Mouse (Mus musculus): ENCODE data around the gene Sigirr. TPM values are rescaled to one million over a fixed set of nuclear protein-coding genes. Genes with fewer than 3 reads are reported as not detected.

Gene Sigirr
- 2.2 and 2.3 TPM in 2 replicates for polyA plus RNA-seq (2016; fragmentation: Nextera tagmentation; extraction: Ambion mirVana)

DNA sequence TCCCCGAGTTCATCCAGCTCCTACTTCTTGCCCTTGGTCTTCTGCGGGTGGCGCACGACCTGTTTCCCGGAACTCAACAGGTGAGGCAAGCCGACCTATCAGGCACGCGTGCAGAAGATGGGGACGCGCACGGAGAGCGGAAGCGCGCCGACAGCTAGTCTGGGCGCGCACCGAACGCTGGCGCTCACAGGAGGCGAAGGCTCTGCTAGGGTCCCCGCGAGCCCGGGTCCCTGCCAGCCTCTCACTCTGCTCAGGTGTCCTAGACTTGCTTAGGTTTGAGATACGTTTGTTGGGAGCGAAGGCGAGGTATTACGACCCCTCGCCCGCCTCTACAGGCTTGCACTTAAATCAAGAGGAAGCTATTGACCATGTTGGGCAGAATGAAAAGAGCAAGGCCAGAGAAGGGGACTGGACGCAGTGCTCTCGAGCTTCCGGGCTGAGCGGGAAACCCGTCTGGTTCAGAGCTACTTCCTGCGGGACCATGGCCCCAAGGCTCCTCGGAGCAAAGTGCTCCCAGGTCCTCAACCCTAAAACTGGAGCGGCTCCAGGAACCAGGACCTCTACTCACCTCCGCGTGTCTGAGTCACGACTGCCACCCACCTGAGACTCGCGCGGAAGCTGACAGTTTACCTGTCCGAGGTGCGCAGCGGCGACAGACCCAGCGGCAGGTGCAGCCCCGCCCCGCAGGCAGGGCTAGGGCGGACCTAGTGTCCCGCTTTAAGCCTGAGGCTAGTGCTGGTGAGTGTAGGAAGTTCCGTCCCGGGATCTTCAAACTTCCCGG lies at the start of gene Sigirr:
Sigirr (minus strand) TSS at position 662 of the 781 bp plus-strand sequence.
- Histone ChIP-seq H3K9me3 (no peaks in the 10 kb centered on the region), H3K4me3 (peak within 1 kb of the TSS; percentile 58), H3K4me1 (peaks cover 20% of the 10 kb centered on the region), H3K36me3 (replicated peaks) (no peaks in the 10 kb centered on the region), H3K27me3 (replicated peaks; ENCODE audit: low read depth, poor library complexity, severe bottlenecking) (peaks cover 80% of the 10 kb centered on the region), H3K27ac (replicated peaks) (peak within 1 kb of the TSS; percentile 7)
- DNase-seq (ENCODE audit: low spot score), result peak; percentile 61
- 1% methylated on average over 56 of the region's 56 CpGs for WGBS

DNA sequence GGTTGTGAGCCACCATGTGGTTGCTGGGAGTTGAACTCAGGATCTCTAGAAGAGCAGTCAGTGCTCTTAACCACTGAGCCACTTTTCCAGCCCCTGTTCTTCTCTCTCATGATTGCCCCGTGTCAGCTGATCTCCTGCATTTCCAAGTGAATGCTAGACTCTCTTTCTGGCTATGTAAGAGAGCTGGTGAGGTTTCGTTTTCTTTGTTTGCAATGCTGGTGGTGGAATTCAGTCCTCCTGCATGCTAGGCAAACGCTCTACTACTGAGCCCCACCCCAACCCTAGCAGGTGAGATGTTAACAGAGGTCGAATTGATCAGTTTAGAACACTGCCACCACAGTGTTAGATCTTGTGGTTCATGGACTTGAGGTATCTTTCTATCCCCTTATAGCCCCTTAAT lies 48.3 kb upstream of the Sigirr start:
- 78% methylated on average over 4 of the region's 4 CpGs for WGBS
- Histone ChIP-seq H3K36me3 (replicated peaks) (peaks cover 88% of the 10 kb centered on the region), H3K4me1 (no peaks in the 10 kb centered on the region), H3K4me3 (no peak overlapping the region), H3K9me3 (no peaks in the 10 kb centered on the region), H3K27ac (replicated peaks) (no peak overlapping the region), H3K27me3 (replicated peaks; ENCODE audit: low read depth, poor library complexity, severe bottlenecking) (no peaks in the 10 kb centered on the region)
- DNase-seq (ENCODE audit: low spot score), result no peak

DNA sequence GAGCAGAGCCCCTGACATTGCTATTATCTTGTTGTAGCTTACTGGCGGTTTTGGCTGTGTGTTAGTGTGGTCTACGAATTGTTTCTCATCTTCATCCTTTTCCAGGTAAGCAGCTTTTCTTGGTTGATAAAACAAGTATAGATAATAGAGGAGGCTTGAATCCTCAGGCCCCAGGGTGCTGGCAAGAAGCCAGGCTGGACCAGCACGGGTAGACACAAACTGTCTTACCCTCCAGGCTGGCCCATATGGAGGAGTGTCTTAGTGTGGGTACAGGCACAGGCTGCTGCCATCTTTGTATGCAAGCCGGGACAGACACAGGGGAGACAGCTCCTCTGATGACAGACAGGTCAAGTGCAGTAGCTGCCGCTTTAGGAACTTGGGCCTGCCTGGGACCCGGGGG lies 46.7 kb upstream of the Sigirr start:
- no peak for DNase-seq (ENCODE audit: low spot score)
- 87% methylated on average over 6 of the region's 6 CpGs for WGBS
- peaks cover 87% of the 10 kb centered on the region for H3K36me3 ChIP-seq (replicated peaks)

DNA sequence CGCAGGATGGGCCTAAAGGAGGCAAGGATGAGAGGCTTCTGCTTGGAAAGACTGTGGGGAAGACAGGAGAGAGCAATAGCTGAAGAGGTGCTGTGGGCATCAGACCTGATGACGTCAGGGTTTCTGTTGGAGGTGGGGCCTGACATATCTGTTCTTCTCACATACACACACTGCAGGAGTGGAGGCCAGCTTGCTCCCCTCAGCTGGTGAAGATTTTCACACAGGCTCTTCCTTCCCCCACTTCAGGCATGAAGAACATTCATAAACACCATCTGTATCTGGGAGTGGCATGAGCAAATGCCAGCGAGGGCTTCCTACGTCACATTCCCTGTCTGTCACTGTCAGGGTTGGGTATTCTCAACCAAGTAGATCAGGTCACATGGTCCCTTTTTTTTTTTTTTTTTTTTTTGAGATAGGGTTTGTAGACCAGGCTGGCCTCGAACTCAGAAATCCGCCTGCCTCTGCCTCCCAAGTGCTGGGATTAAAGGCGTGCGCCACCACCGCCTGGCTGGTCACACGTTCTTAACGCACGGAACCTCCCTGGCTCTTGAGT lies 45.7 kb upstream of the Sigirr start:
- Histone ChIP-seq H3K4me3 (no peak overlapping the region), H3K36me3 (replicated peaks) (peaks cover 83% of the 10 kb centered on the region), H3K27me3 (replicated peaks; ENCODE audit: low read depth, poor library complexity, severe bottlenecking) (no peaks in the 10 kb centered on the region), H3K4me1 (no peaks in the 10 kb centered on the region), H3K9me3 (no peaks in the 10 kb centered on the region), H3K27ac (replicated peaks) (no peak overlapping the region)
- 94% methylated on average over 12 of the region's 12 CpGs for WGBS
- DNase-seq (ENCODE audit: low spot score), result no peak

More for the DNA sequence above, 46.7 kb upstream of the Sigirr start:
- Histone ChIP-seq H3K4me1 (no peaks in the 10 kb centered on the region), H3K27ac (replicated peaks) (no peak overlapping the region), H3K27me3 (replicated peaks; ENCODE audit: low read depth, poor library complexity, severe bottlenecking) (no peaks in the 10 kb centered on the region), H3K9me3 (no peaks in the 10 kb centered on the region), H3K4me3 (no peak overlapping the region)

DNA sequence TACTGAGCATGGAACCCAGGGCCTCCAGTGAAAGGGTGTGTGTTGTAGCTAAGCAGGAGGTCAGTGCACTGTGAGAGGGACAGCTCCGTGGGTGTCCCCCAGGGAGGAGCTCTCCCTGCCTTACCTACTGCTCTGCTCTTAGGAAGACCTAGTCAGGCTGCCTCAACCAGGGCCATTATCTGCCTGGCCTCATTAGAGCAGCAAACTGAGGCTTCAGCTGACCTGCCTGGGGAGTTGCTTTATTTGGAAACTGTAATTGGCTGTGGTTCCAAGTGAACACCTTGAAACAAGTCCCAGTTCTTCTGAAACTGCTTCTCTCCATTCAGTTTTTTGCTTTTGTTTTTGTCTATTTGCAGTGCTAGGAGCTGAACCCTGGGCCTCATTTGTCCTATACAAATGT lies 45.0 kb upstream of the Sigirr start:
- WGBS, result 69% methylated on average over 1 of the region's 1 CpGs
- DNase-seq (ENCODE audit: low spot score), result no peak
- Histone ChIP-seq H3K4me3 (no peak overlapping the region), H3K27me3 (replicated peaks; ENCODE audit: low read depth, poor library complexity, severe bottlenecking) (no peaks in the 10 kb centered on the region), H3K36me3 (replicated peaks) (peaks cover 81% of the 10 kb centered on the region), H3K27ac (replicated peaks) (no peak overlapping the region), H3K9me3 (no peaks in the 10 kb centered on the region), H3K4me1 (no peaks in the 10 kb centered on the region)

DNA sequence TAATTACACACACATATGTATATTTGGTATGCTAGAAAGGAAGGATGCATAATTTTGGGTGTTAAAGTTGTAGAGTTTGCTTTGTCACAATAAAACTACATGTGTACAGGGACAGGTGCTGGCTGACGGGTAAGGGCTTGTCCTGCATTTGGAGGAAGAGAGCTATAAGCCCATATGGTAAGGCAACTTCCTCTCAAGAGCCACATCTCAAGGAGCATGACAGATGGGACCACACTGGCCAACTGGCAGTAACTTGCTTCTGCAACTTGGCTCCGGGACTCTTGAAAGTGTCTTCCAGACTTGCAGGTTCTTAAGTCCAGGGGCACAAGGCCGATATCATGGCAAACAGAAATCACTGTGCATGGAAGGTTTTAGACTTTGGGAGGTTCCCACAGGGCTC lies 44.3 kb upstream of the Sigirr start:
- WGBS, result 90% methylated on average over 3 of the region's 3 CpGs
- Histone ChIP-seq H3K4me1 (no peaks in the 10 kb centered on the region), H3K27ac (replicated peaks) (no peak overlapping the region), H3K4me3 (no peak overlapping the region), H3K36me3 (replicated peaks) (peaks cover 87% of the 10 kb centered on the region), H3K27me3 (replicated peaks; ENCODE audit: low read depth, poor library complexity, severe bottlenecking) (no peaks in the 10 kb centered on the region), H3K9me3 (no peaks in the 10 kb centered on the region)
- DNase-seq (ENCODE audit: low spot score), result no peak

DNA sequence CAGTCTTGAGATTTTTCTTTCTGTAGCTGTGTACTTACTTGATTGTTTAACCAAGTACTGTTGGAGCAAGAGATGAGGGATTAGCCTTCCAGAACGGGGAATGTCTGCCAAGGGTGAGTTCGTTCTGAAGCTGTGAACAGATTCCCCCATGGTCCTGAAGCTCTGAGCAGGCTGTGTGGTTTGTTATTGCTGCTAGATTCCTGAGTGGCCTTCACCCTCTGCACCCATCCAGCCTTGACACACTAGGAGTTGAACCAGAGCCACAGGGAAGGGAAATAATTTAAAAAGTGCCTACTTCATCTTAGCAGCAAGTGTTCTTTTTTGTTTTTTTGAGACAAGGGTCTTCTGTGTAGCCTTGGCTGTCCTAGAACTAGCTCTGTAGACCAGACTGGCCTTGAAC lies 43.5 kb upstream of the Sigirr start:
- 87% methylated on average over 2 of the region's 2 CpGs for WGBS
- Histone ChIP-seq H3K9me3 (no peaks in the 10 kb centered on the region), H3K36me3 (replicated peaks) (peaks cover 91% of the 10 kb centered on the region), H3K4me1 (no peaks in the 10 kb centered on the region), H3K27me3 (replicated peaks; ENCODE audit: low read depth, poor library complexity, severe bottlenecking) (no peaks in the 10 kb centered on the region), H3K27ac (replicated peaks) (no peak overlapping the region), H3K4me3 (no peak overlapping the region)
- DNase-seq (ENCODE audit: low spot score), result no peak

DNA sequence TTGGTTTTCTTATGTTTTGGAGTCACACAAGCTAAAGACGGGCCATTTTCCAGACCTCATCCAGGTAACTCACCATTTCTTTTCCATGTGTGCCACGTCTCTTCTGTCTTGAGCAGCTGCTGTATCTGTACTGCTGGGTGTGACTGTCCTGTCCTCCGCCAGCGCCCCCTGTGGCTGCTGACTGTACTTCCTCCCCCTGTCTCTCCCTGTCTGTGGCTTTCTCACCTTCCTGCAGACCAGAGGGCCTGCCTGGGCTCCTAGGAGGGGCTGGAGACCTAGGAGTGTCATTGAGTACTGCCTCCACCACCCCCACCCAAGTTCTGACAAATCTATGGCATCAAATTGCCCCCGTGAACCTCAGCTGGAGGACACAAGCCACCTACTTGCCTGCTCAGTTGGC lies 42.7 kb upstream of the Sigirr start:
- H3K9me3 ChIP-seq, result no peaks in the 10 kb centered on the region
- no peaks in the 10 kb centered on the region for H3K27me3 ChIP-seq (replicated peaks; ENCODE audit: low read depth, poor library complexity, severe bottlenecking)
- no peak overlapping the region for H3K27ac ChIP-seq (replicated peaks)
- no peaks in the 10 kb centered on the region for H3K4me1 ChIP-seq
- peaks cover 91% of the 10 kb centered on the region for H3K36me3 ChIP-seq (replicated peaks)
- peak; percentile 55 for DNase-seq (ENCODE audit: low spot score)
- WGBS, result 57% methylated on average over 5 of the region's 5 CpGs
- no peak overlapping the region for H3K4me3 ChIP-seq

DNA sequence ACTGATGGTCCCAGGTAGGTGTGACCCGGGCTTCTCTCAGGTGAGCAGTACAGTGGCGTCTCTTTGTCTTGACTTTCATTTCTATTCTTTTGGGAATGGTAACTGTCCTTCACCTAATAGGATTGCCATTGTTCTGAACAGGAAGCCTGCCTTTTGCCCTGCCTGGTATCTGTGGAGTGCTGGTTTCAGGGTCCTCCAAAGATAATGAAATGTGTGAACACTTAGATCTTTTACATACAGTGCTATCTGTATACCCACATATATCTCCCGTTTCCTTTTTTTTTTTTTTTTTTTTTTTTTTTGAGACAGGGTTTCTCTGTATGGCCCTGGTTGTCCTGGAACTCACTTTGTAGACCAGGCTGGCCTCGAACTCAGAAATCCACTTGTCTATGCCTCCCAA lies 41.0 kb upstream of the Sigirr start:
- 90% methylated on average over 4 of the region's 4 CpGs for WGBS
- no peaks in the 10 kb centered on the region for H3K4me1 ChIP-seq
- DNase-seq (ENCODE audit: low spot score), result no peak
- no peaks in the 10 kb centered on the region for H3K9me3 ChIP-seq
- H3K27me3 ChIP-seq (replicated peaks; ENCODE audit: low read depth, poor library complexity, severe bottlenecking), result no peaks in the 10 kb centered on the region
- no peak overlapping the region for H3K4me3 ChIP-seq
- H3K27ac ChIP-seq (replicated peaks), result no peak overlapping the region
- H3K36me3 ChIP-seq (replicated peaks), result peaks cover 91% of the 10 kb centered on the region

DNA sequence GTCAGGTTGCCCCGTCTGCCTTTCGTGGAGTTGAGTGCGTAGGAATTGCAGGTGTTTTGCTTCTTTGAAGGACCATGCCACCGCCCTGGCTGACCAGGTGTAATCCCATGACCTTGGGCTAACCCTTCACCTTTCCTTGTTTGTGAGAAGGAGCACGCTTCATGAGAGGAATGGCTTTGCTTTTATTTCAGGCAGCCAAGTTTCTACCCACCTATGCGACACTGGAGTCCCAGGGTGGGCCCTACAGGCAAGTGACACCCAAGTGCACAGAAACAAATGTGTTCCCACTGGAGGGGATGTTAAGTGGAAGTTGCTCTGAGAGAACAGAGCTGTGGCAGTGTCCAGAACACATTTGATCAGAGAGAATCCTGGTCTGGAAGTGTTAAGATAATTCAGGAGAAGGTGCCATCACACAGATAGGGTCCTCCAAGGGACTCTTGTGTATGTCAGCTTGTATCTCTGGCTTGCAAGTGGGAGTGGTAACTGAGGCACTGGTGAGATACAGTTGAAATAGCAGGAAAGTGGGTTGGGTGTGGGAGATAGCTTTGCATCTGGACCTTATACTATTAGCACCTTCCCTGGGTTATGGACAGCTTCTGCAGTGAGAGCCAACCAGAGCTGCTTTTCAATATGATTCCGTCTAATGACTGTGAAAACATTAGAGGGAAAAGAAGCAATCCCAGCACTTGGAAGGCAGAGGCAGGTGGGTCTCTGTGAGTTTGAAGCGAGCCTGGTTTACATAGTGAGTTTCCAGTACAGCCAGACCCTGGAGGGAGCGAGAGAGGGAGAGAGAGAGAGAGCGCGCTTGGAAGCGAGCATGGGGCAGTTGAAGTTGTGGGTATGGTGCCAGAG lies 31.8 kb upstream of the Sigirr start:
- H3K4me3 ChIP-seq, result peak overlapping the region; percentile 84
- no peaks in the 10 kb centered on the region for H3K27me3 ChIP-seq (replicated peaks; ENCODE audit: low read depth, poor library complexity, severe bottlenecking)
- no peak for DNase-seq (ENCODE audit: low spot score)
- H3K9me3 ChIP-seq, result no peaks in the 10 kb centered on the region
- H3K27ac ChIP-seq (replicated peaks), result peak overlapping the region; percentile 93
- 55% methylated on average over 12 of the region's 12 CpGs for WGBS
- peaks cover 22% of the 10 kb centered on the region for H3K4me1 ChIP-seq
- peaks cover 34% of the 10 kb centered on the region for H3K36me3 ChIP-seq (replicated peaks)

DNA sequence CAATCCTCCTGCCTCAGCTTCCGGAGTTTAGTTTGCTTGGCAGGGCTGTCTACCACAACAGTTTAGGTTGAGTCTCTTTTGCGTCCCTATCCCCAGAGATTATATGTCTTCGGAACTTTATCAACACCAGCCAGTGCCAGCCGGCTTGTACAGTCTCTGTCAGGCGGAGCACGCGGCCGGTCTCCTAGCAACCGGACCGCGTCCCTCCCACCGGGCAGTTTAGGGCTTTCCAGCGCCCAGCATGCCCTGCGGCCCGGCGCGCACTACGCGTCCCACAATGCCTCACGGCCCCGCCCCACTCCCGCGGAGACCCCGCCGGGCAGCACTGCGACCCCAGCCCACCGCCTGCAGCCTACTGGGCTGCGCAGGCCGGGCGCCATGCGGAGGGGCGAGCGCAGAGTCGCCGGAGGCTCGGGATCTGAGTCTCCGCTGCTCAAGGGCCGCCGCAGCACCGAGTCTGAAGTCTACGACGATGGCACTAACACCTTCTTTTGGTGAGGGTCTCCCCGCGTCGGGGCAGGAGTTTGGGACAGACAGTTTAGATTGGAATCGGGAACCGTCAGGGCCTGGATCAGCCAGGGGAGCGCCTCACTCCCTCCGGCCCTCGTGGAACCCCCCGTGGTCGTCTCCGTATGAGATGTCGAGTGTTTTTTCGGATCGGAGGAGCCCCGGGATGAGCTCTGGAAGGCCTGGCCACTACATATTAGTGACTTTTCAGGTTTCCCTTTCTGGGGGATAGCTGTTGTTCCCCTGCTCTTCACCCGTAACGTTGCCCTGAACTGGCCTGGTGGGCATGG lies 30.9 kb upstream of the Sigirr start:
- peaks cover 25% of the 10 kb centered on the region for H3K36me3 ChIP-seq (replicated peaks)
- H3K27me3 ChIP-seq (replicated peaks; ENCODE audit: low read depth, poor library complexity, severe bottlenecking), result no peaks in the 10 kb centered on the region
- no peaks in the 10 kb centered on the region for H3K9me3 ChIP-seq
- DNase-seq (ENCODE audit: low spot score), result peak; percentile 97
- H3K4me3 ChIP-seq, result peak overlapping the region; percentile 84
- H3K27ac ChIP-seq (replicated peaks), result peak overlapping the region; percentile 93
- WGBS, result 1% methylated on average over 59 of the region's 59 CpGs
- peaks cover 22% of the 10 kb centered on the region for H3K4me1 ChIP-seq

DNA sequence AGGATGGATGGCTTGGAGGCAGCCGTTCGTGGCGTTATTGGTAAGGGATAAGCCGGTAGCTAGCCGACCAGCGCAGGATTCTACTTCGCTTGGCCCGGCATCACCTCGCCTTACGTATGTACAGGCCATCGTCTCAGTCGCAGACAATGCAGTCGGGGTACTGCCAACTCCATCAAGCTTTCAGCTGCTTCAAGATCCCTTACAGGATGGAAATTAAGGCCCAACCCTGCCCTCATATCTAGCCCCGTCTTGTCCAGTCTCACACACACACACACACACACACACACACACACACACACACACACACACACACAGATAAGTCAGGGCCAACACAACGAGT lies 23.1 kb upstream of the Sigirr start:
- Histone ChIP-seq H3K4me3 (peak overlapping the region; percentile 59), H3K36me3 (replicated peaks) (no peaks in the 10 kb centered on the region), H3K4me1 (peaks cover 12% of the 10 kb centered on the region), H3K9me3 (no peaks in the 10 kb centered on the region), H3K27me3 (replicated peaks; ENCODE audit: low read depth, poor library complexity, severe bottlenecking) (peaks cover 2% of the 10 kb centered on the region), H3K27ac (replicated peaks) (peak overlapping the region; percentile 84)
- DNase-seq (ENCODE audit: low spot score), result no peak
- 4% methylated on average over 15 of the region's 15 CpGs for WGBS
